Mouse (Mus musculus) olfactory bulb, adult 2 months (tissue): ENCODE measurements around the gene Spred1. TPM values are rescaled to one million over a fixed set of nuclear protein-coding genes. Genes with fewer than 3 reads are reported as not detected.

Source experiments
- H3K27ac ChIP-seq: fragments of 200-500 bp; 2 replicates; pipeline ENCODE4 v1.5.1; 2012; ENCODE audit warnings: low read depth, low read length; ENCODE audit not compliant: insufficient read depth
- H3K4me1 ChIP-seq: fragments of 200-500 bp; 2 replicates; pipeline ENCODE4 v1.6.1; 2012; ENCODE audit warnings: low read length; ENCODE audit not compliant: control insufficient read depth, insufficient read depth
- H3K4me3 ChIP-seq: fragments of 200-500 bp; 2 replicates; pipeline ENCODE4 v1.5.1; 2012; ENCODE audit warnings: mild to moderate bottlenecking, low read depth, low read length, moderate library complexity; ENCODE audit not compliant: insufficient read depth
- CTCF ChIP-seq: fragments of 200-500 bp; IDR thresholded peaks from 2 replicates; pipeline ENCODE4 v1.5.1; 2012; ENCODE audit warnings: low read depth, mild to moderate bottlenecking, low read length, moderate library complexity; ENCODE audit not compliant: insufficient read depth
- POLR2A ChIP-seq: fragments of 200-500 bp; IDR thresholded peaks from 2 replicates; pipeline ENCODE4 v1.6.1; 2012; ENCODE audit warnings: mild to moderate bottlenecking, low read depth, low read length, moderate library complexity; ENCODE audit not compliant: insufficient read depth
- WGBS: fragments of 180-500 bp; shearing (Covaris S2); methylation state at CpG from one replicate; pipeline ENCODE4 v1.1.7; 2018; 5-methylcytosine and 5-hydroxymethylcytosine counted together
- polyA plus RNA-seq: library from polyadenylated mRNA; stranded (reverse); fragments of >200 nt; gene quantifications from 2 replicates; pipeline ENCODE4 v1.2.4, GENCODE M21; 2012; ENCODE audit warnings: low replicate concordance; ENCODE audit not compliant: missing spikeins, insufficient read depth, insufficient read length

The Spred1 gene
- polyA plus RNA-seq, 1 experiment: 67.2 TPM

- TF ChIP-seq POLR2A (no peak), CTCF (no peak)
- Histone ChIP-seq H3K4me3 (no peak overlapping the region), H3K27ac (no peak overlapping the region), H3K4me1 (peaks cover 4% of the 10 kb centered on the region; the same call in 1 of the 2 replicates)
- 66% methylated on average over 3 of the region's 3 CpGs for whole genome bisulfite sequencing
These were observed 25.4 kb downstream of the Spred1 start for GRCm38 (mm10) chr2:117146617-117147016.

- peaks cover 9% of the 10 kb centered on the region; the same call in 1 of the 2 replicates for H3K4me1 ChIP-seq
- no peak overlapping the region for H3K27ac ChIP-seq
- no peak for TF ChIP-seq POLR2A
- no peak for TF ChIP-seq CTCF
- H3K4me3 ChIP-seq: no peak overlapping the region
These were observed 31.0 kb downstream of the Spred1 start for GRCm38 (mm10) chr2:117152161-117152560.

- no peak overlapping the region for H3K4me3 ChIP-seq
- no peak for TF ChIP-seq POLR2A
- no peak for TF ChIP-seq CTCF
- no peak overlapping the region for H3K27ac ChIP-seq
- H3K4me1 ChIP-seq: no peaks in the 10 kb centered on the region
- WGBS: 89% methylated on average over 2 of the region's 2 CpGs
These were observed 47.2 kb downstream of the Spred1 start for GRCm38 (mm10) chr2:117168379-117168778.

- no peak overlapping the region for H3K27ac ChIP-seq
- TF ChIP-seq CTCF (no peak), POLR2A (no peak)
- no peak overlapping the region for H3K4me3 ChIP-seq
- 59% methylated on average over 3 of the region's 3 CpGs for WGBS
- no peaks in the 10 kb centered on the region for H3K4me1 ChIP-seq
These were observed 47.9 kb downstream of the Spred1 start for GRCm38 (mm10) chr2:117169037-117169436.

GRCm38 (mm10) chr2:117172981-117173380 is 51.8 kb downstream of the Spred1 start:
- 0 out of 2 replicates have a peak, but pooled peaks cover 3% of the 10 kb centered on the region for H3K4me1 ChIP-seq
- WGBS: 57% methylated on average over 4 of the region's 4 CpGs
- TF ChIP-seq CTCF (no peak), POLR2A (no peak)
- H3K4me3 ChIP-seq: no peak overlapping the region
- no peak overlapping the region for H3K27ac ChIP-seq

- TF ChIP-seq POLR2A: no peak
- TF ChIP-seq CTCF: no peak
- Histone ChIP-seq H3K4me3 (no peak overlapping the region), H3K27ac (no peak overlapping the region), H3K4me1 (0 out of 2 replicates have a peak, but pooled peaks cover 3% of the 10 kb centered on the region)
- 77% methylated on average over 4 of the region's 4 CpGs for WGBS
These were observed 54.9 kb downstream of the Spred1 start for GRCm38 (mm10) chr2:117176066-117176465.

GRCm38 (mm10) chr2:117176937-117177336 is 55.8 kb downstream of the Spred1 start:
- 0 out of 2 replicates have a peak, but pooled peaks cover 3% of the 10 kb centered on the region for H3K4me1 ChIP-seq
- no peak for TF ChIP-seq POLR2A
- no peak for TF ChIP-seq CTCF
- H3K4me3 ChIP-seq: no peak overlapping the region
- 47% methylated on average over 4 of the region's 4 CpGs for WGBS
- H3K27ac ChIP-seq: no peak overlapping the region

- 25% methylated on average over 7 of the region's 7 CpGs for WGBS
- H3K4me3 ChIP-seq: no peak overlapping the region
- TF ChIP-seq POLR2A (no peak), CTCF (peak; percentile 90)
- H3K27ac ChIP-seq: no peak overlapping the region
- H3K4me1 ChIP-seq: 0 out of 2 replicates have a peak, but pooled peaks cover 3% of the 10 kb centered on the region
These were observed 59.2 kb downstream of the Spred1 start for GRCm38 (mm10) chr2:117180250-117180885.

GRCm38 (mm10) chr2:117185587-117185986 is 64.4 kb downstream of the Spred1 start:
- WGBS: 64% methylated on average over 4 of the region's 4 CpGs
- Histone ChIP-seq H3K4me3 (no peak overlapping the region), H3K4me1 (no peaks in the 10 kb centered on the region), H3K27ac (no peak overlapping the region)
- TF ChIP-seq CTCF (no peak), POLR2A (no peak)
